Mouse (Mus musculus): ENCODE results near the gene Gjb4. TPM values are rescaled to one million over a fixed set of nuclear protein-coding genes. Genes with fewer than 3 reads are reported as not detected.

Gene Gjb4
- total and polyA plus RNA-seq, 3 experiments: 0.11 TPM; not detected in 2

DNA sequence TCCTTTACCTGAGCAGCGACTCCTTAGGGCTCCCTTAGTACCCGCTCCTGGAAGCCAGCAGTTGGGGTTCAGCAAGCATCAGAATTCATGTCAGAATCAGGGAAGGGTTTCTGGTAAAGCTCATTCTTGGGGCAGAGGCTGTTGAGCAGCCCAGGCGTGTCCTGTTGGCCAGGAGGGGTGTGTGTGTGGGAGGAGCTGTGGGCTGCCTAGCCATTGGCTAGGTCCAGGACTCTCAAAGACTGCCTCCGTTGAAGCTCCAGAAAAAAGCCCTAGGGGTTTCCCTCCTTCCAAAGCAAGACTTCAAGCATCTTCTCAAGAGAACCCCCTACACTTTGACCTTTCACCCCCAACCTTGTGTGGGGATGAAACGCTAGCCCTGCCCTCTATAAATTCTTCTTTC lies 4.1 kb upstream of the Gjb4 start, which contains the start of gene Gjb5:
Gjb5 (minus strand) TSS at position 164 of the 400 bp plus-strand sequence.
- Histone ChIP-seq H3K9me3 (replicated peaks) (peaks cover 94% of the 10 kb centered on the region), H3K27me3 (ENCODE audit: insufficient read depth, low read length) (no peaks in the 10 kb centered on the region), H3K36me3 (replicated peaks) (no peaks in the 10 kb centered on the region), H3K4me3 (ENCODE audit: low read depth, low read length) (no peak within 1 kb of the TSS), H3K4me1 (ENCODE audit: insufficient read depth, low read depth, low read length) (no peaks in the 10 kb centered on the region)
- no peak for TF ChIP-seq POLR2AphosphoS5 (IDR thresholded peaks at IDR 0.05; ENCODE audit: insufficient replicate concordance, low read depth, low read length)
- ATAC-seq (ENCODE audit: extremely low read depth, insufficient number of reproducible peaks, low FRiP score, poor library complexity, severe bottlenecking) (no peak), DNase-seq (ENCODE audit: low spot score) (no peak)

DNA sequence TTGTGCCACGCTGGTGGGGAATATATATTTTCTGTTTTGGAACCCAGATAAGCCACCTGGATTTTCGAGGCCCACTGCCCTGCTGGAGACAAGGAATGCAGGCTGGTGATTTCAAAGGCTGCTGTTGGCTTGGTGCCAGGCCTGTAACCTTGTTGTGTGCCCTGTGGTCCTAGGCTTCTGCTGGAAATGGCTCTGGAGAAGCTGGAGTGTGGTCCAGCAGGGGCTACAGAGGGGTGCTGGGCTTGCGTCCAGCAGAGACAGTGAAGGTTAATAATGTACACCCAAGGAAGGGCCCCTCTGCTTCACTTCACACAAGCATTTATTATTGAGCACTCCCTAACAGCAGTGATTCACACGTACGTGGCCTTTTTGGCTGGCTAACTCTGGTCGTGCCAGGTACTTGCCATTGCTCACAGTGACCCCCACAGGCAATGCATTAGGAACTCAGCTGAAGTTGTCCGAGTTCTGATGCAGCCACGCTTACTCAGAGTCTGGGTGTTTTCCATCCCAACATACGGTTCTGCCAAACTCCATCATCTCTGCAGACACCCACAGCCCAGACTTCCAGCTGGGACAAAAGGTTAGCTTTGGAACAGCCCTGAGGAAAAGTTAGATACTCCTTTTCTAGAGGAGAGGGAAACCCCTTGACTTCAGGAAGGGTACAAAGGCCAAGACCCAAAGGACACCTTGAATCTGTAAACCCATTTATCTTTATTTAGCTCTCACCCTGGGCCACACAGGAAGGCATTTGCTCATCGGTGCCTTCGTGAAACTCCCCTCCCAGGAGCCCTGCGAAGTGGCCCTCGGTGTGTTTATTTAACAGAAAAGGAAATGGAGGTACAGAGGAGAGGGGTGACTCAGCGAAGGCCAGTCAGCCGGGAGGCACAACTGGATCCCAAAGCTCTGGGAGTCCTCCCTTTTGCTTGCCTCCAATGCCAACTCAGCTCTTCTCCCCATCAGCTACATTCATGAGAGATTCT lies 915 bp upstream of the Gjb4 start:
- DNase-seq (ENCODE audit: low spot score) (no peak), ATAC-seq (ENCODE audit: extremely low read depth, insufficient number of reproducible peaks, low FRiP score, poor library complexity, severe bottlenecking) (no peak)
- Histone ChIP-seq H3K27me3 (ENCODE audit: insufficient read depth, low read length) (no peaks in the 10 kb centered on the region), H3K4me3 (ENCODE audit: low read depth, low read length) (no peak overlapping the region), H3K9me3 (replicated peaks) (peaks cover 98% of the 10 kb centered on the region), H3K4me1 (ENCODE audit: insufficient read depth, low read depth, low read length) (no peaks in the 10 kb centered on the region), H3K36me3 (replicated peaks) (no peaks in the 10 kb centered on the region)
- TF ChIP-seq GATA2 (IDR thresholded peaks at IDR 0.05; ENCODE audit: borderline replicate concordance, low read depth, low read length): no peak
- TF ChIP-seq GATA1 (IDR thresholded peaks at IDR 0.05; ENCODE audit: borderline replicate concordance, low read length): no peak
- TF ChIP-seq POLR2AphosphoS5 (IDR thresholded peaks at IDR 0.05; ENCODE audit: insufficient replicate concordance, low read depth, low read length): no peak
- TF ChIP-seq TAL1 (conservative IDR thresholded peaks at IDR 0.05; ENCODE audit: low read depth, low read length): no peak
- TF ChIP-seq CTCF (IDR thresholded peaks at IDR 0.05; ENCODE audit: low read depth, low read length): no peak

DNA sequence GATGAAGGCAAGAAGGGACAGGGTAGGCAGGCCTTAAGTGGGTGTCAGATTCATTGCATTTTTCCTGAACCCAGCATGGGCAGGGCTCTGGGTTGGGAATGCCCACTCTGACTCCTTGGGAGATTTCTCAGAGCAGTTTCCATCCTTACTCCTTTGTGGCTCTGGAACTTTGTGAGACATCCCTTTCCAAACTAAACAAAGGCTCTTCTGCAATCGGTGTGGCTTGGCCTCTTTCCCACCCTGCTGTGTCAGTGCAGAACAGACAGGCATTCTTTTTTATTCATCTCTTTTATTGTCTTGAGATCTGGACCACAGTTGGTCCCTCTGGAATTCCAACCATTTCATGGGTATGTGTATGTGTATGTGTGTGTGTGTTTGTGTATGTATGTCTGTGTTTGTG lies 1.3 kb downstream of the Gjb4 start:
- peaks cover 97% of the 10 kb centered on the region for H3K9me3 ChIP-seq (replicated peaks)

DNA sequence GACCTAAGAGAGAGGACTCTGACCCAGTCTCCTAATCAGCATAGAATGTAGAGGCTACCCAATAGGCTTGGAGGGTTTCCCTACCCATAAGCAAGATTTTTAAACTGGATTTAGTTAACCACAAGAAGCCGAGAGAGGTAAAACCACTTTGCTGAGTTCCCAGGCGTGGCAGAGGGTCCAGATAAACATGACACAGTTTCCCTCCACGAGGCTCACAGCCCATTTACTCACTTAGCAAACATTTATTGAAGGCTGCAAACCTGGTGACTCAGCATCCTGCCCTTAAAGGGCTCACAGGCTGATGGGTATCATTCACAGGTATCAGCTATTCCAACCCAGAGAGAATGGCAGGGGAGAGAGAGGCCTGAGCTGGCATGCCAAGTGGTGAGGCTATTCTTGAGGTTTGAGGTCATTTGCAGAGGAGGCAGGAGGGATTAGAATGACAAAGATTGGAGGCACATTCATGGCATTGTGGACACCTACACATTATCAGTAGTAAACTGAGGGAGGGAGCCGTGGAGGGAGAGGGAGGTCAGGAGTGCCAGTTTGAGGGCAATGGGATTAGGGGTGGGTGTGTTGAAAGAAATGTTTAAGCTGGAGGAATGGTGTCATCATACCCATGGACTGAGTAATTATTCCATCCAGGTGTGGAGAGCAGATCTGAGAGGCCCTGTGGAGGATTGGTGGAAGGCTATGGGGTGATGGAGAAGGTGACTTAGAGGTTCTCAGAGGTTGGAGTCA lies 4.2 kb downstream of the Gjb4 start:
- DNase-seq (ENCODE audit: low spot score): no peak
- no peak for TF ChIP-seq GATA1 (IDR thresholded peaks at IDR 0.05; ENCODE audit: borderline replicate concordance, low read length)
- TF ChIP-seq CTCF (IDR thresholded peaks at IDR 0.05; ENCODE audit: low read depth, low read length): no peak
- TF ChIP-seq GATA2 (IDR thresholded peaks at IDR 0.05; ENCODE audit: borderline replicate concordance, low read depth, low read length): no peak
- TF ChIP-seq POLR2AphosphoS5 (IDR thresholded peaks at IDR 0.05; ENCODE audit: insufficient replicate concordance, low read depth, low read length): no peak
- TF ChIP-seq TAL1 (conservative IDR thresholded peaks at IDR 0.05; ENCODE audit: low read depth, low read length): no peak
- Histone ChIP-seq H3K36me3 (replicated peaks) (no peaks in the 10 kb centered on the region), H3K4me3 (ENCODE audit: low read depth, low read length) (no peak overlapping the region), H3K27me3 (ENCODE audit: insufficient read depth, low read length) (no peaks in the 10 kb centered on the region), H3K4me1 (ENCODE audit: insufficient read depth, low read depth, low read length) (no peaks in the 10 kb centered on the region), H3K9me3 (replicated peaks) (peaks cover 95% of the 10 kb centered on the region)
- no peak for ATAC-seq (ENCODE audit: extremely low read depth, insufficient number of reproducible peaks, low FRiP score, poor library complexity, severe bottlenecking)

More for the DNA sequence above, 1.3 kb downstream of the Gjb4 start:
- Histone ChIP-seq H3K4me1 (ENCODE audit: insufficient read depth, low read depth, low read length) (no peaks in the 10 kb centered on the region), H3K36me3 (replicated peaks) (no peaks in the 10 kb centered on the region), H3K27me3 (ENCODE audit: insufficient read depth, low read length) (no peaks in the 10 kb centered on the region), H3K4me3 (ENCODE audit: low read depth, low read length) (no peak overlapping the region)
- TF ChIP-seq GATA1 (IDR thresholded peaks at IDR 0.05; ENCODE audit: borderline replicate concordance, low read length) (no peak), POLR2AphosphoS5 (IDR thresholded peaks at IDR 0.05; ENCODE audit: insufficient replicate concordance, low read depth, low read length) (no peak), CTCF (IDR thresholded peaks at IDR 0.05; ENCODE audit: low read depth, low read length) (no peak), GATA2 (IDR thresholded peaks at IDR 0.05; ENCODE audit: borderline replicate concordance, low read depth, low read length) (no peak), TAL1 (conservative IDR thresholded peaks at IDR 0.05; ENCODE audit: low read depth, low read length) (no peak)
- ATAC-seq (ENCODE audit: extremely low read depth, insufficient number of reproducible peaks, low FRiP score, poor library complexity, severe bottlenecking) (no peak), DNase-seq (ENCODE audit: low spot score) (no peak)

DNA sequence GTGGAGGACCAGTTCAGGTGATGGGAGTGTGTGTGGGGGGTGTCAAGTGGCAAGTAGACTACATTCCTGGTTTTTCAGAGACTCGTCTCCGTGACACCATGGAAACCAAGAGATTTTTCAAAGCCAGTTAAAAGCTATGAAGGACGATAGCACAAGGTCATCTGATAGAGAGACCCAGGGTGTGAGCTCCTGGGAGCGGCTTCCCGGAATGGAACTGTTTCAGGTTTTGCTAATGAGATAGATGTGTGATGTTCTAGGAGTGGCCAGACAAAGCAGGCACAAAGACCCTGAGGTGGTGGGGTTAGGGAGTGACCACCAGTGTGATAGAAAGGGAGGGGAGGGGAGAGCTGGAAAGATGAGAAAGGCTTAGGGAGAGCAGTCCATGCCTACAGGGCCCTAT lies 8.9 kb downstream of the Gjb4 start:
- Histone ChIP-seq H3K9me3 (replicated peaks) (peaks cover 79% of the 10 kb centered on the region), H3K27me3 (ENCODE audit: insufficient read depth, low read length) (no peaks in the 10 kb centered on the region), H3K4me1 (ENCODE audit: insufficient read depth, low read depth, low read length) (no peaks in the 10 kb centered on the region), H3K36me3 (replicated peaks) (no peaks in the 10 kb centered on the region), H3K4me3 (ENCODE audit: low read depth, low read length) (no peak overlapping the region)
- DNase-seq (ENCODE audit: low spot score) (no peak), ATAC-seq (ENCODE audit: extremely low read depth, insufficient number of reproducible peaks, low FRiP score, poor library complexity, severe bottlenecking) (no peak)
- TF ChIP-seq GATA1 (IDR thresholded peaks at IDR 0.05; ENCODE audit: borderline replicate concordance, low read length): no peak
- TF ChIP-seq CTCF (IDR thresholded peaks at IDR 0.05; ENCODE audit: low read depth, low read length): no peak

DNA sequence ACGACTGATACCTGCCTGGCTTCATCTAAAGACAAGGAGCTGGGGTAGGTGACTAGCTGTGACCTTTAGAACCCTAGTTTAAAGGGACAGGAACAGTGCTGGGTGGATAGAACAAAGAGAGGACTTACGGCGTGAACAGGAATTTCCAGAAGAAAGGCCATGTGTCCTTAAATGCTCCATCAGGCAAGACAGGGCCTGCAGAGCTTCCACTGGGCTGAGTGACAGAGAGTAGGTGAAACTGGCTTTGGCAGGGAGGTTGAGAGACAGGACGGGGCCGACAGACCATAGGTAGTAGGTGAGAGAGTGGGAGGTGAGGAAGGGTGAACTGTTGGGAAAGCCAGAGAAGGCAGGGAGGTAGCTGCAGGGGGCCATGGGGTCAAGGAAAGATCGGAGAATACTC lies 12.5 kb downstream of the Gjb4 start:
- DNase-seq (ENCODE audit: low spot score) (no peak), ATAC-seq (ENCODE audit: extremely low read depth, insufficient number of reproducible peaks, low FRiP score, poor library complexity, severe bottlenecking) (no peak)
- Histone ChIP-seq H3K4me3 (ENCODE audit: low read depth, low read length) (no peak overlapping the region), H3K36me3 (replicated peaks) (no peaks in the 10 kb centered on the region), H3K9me3 (replicated peaks) (peaks cover 66% of the 10 kb centered on the region), H3K27me3 (ENCODE audit: insufficient read depth, low read length) (no peaks in the 10 kb centered on the region), H3K4me1 (ENCODE audit: insufficient read depth, low read depth, low read length) (no peaks in the 10 kb centered on the region)
- TF ChIP-seq CTCF (IDR thresholded peaks at IDR 0.05; ENCODE audit: low read depth, low read length) (no peak), POLR2AphosphoS5 (IDR thresholded peaks at IDR 0.05; ENCODE audit: insufficient replicate concordance, low read depth, low read length) (no peak), GATA1 (IDR thresholded peaks at IDR 0.05; ENCODE audit: borderline replicate concordance, low read length) (no peak), TAL1 (conservative IDR thresholded peaks at IDR 0.05; ENCODE audit: low read depth, low read length) (no peak), GATA2 (IDR thresholded peaks at IDR 0.05; ENCODE audit: borderline replicate concordance, low read depth, low read length) (no peak)
